Mouse (Mus musculus): ENCODE measurements around the gene Rab1b. TPM values are rescaled to one million over a fixed set of nuclear protein-coding genes. Genes with fewer than 3 reads are reported as not detected.
"Not testable (repeated sequence)": the region's sequence is repeated elsewhere in the genome, so short reads cannot be mapped to it uniquely, and the experiment has no call there.

Gene Rab1b
- total RNA-seq, 2 experiments from 2014 or later, result 179 to 194 TPM

DNA sequence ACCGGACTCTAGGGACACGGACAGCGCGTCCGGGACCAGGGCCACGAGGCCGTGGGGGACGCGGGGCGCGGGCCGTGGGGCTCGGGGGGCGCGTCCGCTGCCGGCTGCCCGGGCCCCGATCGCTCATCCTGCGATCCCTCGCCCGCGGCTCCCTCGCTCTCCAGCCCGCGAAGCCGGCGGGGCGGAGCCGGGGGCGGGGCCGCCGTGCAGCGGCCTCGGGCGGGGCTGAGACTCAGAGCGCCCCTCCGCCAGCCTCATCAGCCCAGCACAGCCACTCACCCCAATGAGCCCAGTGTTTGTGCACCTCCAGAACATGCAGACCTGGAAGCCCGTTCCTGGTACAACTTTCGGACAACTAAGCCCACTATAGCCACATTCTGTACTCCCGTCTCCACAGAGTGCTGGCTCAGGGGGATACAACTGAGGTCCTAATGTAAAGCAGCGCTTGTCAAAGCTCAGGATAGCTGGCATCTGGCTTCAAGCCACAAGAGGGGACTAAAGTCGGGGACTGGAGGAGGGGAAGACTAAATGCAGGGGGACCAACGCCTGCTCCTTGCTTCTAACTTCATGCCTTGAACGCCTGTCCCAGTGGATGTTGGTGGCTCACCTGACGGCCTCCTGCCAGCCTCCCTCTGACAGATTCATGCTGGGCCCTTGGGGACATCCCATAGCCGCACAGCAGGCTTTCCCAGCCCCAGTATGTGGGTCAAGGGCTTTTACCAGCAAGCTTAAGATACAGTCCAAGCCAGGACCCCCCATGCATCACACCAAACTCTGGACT lies 8.3 kb downstream of the Rab1b start, which contains the start of gene Cnih2:
Gene Cnih2 (minus strand): TSS at position 159 of the 781 bp plus-strand sequence.
- DNase-seq (ENCODE audit: low spot score in 2 of 2), result peak; percentile 63 to 67

DNA sequence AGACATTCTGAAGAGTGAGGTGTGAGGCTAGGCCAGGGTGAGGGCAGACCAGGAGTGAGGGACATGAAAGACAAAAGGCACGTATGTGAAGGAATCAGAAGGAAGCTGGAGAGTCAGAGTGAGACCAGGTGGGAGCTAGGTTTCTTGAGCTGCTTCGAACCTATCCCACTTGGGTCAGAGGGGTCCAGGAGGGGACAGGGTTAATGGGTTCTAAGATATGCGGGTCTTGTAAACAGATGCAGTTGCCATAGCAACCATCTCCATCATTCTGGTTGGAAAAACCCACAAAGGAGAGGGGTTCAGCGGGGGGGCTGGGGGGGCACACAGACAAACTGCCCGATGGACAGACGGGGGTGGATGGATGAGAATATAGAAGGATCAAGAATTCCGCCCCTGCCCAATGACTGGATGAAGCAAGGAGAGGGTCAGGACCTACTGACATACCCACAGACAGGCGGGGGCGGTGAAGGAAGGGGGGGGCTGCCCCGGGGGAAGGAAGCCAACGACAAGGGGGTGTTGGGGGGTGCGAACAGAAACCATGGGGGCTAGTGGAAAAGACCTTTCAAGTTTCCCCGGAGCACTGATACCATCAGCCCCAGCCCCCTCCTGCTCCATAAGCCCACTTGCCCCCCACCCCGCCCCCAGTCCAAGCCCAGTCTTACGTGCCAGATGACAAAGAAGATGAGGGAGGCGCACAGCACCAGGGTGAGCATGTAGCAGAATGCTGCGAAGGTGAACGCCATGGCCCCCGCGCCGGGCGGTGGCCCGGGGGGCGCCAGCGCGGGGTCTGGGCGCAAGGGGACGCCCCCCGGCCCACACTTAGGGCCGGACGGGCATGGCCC lies 9.1 kb downstream of the Rab1b start:
- no peak for DNase-seq (ENCODE audit: low spot score in 2 of 2)

DNA sequence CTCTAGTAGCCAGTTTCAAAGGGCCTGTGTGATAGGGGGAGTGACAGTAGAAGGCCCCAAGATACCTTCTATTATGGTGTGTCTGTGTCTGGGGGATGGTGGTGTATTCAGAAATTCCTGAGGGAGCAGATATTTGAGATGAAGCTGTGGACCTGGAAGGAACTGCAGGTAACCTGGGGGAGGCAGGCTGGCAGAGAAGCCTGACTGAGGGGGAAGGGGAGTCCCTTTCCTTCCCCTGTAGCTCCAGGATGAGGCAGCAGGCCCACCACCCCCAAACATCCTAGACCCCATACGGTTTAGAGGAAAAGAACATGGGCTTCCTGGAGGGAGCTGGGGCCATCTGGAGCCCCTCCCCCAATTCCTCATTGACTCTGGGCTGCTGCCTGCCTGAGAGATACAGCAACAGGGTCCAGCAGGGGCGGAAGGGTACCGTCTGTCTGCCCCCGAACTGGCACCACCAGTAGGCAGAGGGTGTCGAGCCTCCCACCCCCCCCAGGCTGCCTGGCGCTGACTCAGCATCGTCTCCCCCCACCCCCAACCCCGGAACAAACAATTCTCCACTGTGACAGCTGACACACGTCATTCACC lies 10.9 kb downstream of the Rab1b start:
- no peak for DNase-seq (ENCODE audit: low spot score in 2 of 2)

DNA sequence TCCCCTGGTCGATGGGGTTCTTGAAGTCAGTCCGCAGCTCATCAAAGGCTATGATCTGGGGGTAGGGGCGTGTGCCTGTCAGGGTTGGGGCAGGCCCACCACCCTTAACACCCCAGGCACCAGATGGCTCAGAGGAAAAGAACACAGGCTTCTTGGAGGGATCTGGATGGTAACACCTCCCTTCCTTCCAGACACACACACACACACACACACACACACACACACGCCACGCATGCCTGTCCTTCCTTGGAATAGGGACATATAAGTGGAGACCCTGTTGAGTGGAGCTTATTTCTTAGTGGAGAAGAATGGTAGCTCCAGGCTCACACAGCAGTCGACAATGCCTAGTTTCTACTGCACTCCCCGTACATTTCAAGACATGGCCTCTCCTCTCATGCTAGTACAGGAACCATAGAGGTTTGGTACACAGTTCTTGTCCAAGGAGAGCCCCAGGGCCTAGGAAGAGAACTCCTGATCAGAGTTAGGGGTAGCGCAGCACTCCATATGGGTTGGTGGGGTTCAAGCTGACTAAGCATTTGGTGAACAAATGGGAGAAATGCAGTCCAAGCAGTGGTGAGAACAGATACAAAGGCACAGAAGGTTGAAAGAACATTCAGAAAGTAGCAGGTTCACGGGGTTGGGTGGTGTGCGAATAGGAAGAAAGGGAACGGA lies 12.0 kb downstream of the Rab1b start:
- DNase-seq (ENCODE audit: low spot score in 2 of 2), result no peak

DNA sequence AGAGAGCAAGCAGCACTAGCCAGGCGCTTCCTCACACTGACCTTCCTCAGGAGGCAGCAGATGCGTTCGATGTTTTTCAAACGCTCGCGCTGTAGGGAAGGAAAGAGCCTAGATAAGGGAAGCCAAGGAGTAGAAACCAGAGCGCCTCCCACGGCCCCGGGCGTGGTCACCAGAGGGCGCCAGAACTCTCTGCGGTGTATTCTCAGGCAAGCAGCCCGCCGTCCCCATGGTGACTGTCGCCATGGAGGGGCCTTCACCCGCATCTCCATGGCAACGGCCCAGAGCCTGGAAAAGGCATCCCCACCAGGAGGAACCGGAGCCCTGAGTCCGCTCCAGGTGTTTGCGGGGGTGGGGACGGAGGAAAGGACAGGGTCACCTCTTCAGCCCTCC lies 12.6 kb downstream of the Rab1b start:
- DNase-seq (ENCODE audit: low spot score in 2 of 2), result peak; percentile 89 to 92

DNA sequence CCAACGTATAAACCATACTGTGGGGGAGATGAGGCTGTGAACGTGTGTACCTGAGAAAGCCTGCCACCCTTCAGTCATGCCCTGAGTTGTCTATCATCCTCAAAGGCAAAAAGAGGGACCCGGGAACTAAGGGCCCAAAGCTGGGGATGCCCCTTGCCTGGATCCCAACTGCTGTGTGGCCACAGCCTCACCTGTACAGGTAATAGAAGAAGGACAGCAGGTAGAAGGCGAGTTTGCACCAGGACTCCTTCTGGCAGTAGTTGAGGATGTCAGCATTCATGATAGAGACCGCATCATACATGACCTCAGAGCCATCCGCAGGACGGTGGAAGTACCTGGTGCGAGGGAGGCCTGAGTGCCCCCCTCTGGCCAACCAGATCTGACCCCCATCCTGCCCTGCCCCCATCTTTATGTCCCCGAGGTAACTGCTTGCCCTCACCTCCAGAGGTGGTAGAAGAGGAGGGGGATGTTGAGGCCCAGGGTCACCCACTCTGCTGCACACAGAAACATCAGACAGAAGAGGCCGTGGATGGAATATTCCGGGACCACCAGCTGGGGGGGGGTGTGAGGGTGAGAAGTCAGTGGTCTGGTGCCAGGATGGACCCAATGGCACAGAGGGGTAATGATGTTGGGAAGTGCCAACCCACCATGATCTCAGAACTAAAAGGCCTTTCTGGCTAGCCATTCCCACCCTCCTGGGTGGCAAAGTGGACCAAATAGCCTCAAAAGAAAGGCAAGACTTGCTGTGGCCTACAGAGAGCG lies 13.2 kb downstream of the Rab1b start:
- DNase-seq (ENCODE audit: low spot score in 2 of 2), result no peak

DNA sequence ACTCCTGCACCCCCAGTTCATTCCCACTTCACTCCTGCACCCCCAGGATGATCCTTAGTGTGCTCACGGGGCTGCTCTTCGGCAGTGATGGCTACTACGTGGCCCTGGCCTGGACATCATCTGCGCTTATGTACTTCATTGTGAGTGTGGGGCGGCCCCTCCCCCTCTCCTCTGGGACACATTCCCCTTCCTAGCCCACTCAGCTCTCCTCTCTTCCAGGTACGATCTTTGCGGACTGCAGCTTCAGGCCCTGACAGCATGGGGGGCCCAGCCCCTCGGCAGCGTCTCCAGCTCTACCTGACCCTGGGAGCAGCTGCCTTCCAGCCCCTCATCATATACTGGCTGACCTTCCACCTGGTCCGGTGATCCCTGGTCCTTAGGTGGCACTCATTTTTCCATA lies 14.8 kb downstream of the Rab1b start:
- DNase-seq (ENCODE audit: low spot score in 2 of 2), result no peak

DNA sequence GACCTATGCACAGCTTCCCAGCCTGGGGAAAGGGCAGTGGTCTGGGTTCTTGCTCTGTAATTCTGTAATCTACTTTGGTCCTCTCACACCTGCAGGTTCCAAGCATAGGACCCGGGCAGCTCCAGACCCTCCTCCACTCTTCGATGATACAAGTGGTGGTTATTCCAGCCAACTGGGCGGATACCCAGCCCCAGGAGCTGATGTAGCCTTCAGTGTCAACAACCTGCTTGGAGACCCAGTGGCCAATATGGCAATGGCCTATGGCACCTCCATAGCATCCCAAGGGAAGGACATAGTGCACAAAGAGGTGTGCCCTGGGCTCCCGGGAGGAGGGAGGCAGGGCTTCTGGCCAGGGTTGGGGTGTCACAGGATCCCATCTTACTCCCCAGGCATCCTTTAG lies 17.5 kb downstream of the Rab1b start:
- DNase-seq (ENCODE audit: low spot score in 2 of 2), result no peak

DNA sequence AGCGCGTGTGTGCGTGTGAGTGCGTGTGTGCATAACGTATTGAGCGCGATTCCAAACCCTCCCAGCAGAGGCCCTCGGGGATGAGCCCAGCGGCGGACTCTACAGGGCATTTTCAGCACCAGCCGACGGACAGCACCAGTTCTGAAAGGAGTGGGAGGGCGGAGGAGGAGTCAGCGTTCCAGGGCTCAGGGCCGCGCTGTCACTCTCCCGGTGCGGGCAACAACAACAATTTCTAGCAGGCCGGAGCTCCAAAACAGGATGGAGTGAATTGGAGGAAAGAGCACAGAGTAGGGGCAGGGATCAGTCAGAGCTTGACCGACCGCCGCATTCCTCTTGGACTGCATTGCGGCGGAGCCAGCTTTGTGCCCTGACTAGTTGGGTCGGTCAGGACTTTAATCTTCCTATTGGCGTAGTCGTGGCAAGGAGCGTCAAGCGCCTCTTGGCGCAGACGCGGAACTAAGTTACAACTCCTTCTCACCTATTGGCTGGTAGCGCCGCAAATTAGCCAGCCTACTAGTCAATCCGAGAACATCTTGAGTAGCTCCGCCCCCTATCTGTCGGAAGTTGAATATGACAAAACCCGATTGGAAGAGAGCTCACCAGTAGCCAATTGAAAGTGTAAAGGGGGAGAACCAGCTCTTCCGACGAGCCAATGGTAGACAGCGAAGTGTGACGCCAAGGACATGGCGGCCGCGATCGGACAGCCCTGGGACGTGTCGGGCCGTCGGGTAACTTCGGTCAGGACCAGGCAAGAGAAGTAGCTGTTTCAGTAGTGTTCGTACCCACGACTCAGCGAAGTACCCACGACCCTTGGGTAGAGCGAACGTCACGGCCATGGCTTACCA lies 18.8 kb downstream of the Rab1b start, which contains the start of gene Yif1a:
Gene Yif1a (plus strand): TSS at position 655 of the 845 bp plus-strand sequence.
- DNase-seq (ENCODE audit: low spot score in 2 of 2), result peak; percentile 89 to 90

DNA sequence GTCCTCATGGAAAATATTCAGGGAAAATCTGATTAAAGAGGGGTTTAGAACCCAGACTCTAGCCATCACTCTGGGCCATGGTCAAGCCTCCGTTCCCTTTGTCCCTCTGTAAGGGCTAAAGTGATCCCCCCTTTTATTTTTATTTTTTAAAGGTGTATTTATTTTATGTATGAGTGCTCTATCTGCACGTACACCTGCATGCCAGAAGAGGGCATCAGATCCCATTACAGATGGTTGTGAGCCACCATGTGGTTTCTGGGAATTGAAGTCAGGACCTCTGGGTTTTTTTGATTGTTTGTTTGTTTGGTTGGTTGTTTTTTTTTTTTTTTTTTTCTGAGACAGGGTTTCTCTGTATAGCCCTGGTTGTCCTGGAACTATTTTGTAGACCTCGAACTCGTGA lies 20.3 kb downstream of the Rab1b start:
- not testable (repeated sequence) for DNase-seq (ENCODE audit: low spot score in 2 of 2)

DNA sequence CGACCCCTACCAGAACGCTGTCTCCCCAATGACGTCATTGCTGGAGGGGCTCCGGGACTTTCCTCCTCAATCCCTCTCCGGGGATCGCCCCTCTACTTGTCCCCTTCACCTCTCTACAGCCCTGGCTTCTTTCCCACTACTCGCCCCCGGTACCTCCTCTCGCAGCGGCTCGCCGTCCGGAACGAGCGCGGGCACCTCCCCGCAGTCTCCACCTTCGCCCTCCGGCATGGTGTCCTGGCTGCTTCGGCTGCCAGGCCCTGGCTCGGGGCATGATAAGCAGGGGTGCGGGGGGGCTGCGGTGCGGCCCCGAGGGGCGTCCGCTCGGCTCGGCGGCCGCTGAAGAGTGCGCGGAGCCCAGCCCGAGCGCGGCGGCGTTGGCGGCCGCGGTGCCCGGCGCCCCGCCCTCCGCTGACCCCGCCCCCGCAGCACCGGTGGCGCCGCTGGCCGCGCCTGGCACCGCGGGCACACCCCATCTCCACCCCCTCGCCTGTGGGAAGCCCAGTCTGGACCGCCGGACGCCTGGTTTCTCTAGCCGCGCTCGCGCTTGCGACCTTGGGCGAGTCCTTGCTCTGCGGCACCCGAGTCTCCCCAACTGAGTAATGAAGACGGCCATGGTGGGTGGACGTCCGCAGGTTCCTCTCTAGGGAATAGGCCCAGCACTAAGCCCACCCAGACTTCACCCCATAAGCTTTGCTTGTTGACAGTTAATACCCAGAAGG lies 21.6 kb downstream of the Rab1b start, which contains the start of gene Tmem151a:
Gene Tmem151a (minus strand): TSS at position 387 of the 719 bp plus-strand sequence.
- DNase-seq (ENCODE audit: low spot score in 2 of 2), result peak; percentile 56

DNA sequence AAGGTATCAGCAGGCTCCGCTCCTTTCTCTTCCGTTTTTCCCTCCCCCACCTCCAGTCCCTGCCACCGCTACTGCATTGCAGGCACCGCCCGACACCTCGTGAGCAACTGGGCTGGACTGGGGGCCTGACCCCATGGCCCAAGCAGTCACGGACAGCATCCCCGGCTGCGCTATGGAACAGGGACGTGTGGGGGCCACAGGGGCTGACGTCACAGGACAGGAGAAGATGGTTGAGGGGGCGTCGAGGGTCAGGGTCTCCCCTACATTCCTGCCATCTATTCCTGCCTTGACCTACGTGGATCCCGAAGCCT lies 22.1 kb downstream of the Rab1b start:
- DNase-seq (ENCODE audit: low spot score in 2 of 2), result no peak

DNA sequence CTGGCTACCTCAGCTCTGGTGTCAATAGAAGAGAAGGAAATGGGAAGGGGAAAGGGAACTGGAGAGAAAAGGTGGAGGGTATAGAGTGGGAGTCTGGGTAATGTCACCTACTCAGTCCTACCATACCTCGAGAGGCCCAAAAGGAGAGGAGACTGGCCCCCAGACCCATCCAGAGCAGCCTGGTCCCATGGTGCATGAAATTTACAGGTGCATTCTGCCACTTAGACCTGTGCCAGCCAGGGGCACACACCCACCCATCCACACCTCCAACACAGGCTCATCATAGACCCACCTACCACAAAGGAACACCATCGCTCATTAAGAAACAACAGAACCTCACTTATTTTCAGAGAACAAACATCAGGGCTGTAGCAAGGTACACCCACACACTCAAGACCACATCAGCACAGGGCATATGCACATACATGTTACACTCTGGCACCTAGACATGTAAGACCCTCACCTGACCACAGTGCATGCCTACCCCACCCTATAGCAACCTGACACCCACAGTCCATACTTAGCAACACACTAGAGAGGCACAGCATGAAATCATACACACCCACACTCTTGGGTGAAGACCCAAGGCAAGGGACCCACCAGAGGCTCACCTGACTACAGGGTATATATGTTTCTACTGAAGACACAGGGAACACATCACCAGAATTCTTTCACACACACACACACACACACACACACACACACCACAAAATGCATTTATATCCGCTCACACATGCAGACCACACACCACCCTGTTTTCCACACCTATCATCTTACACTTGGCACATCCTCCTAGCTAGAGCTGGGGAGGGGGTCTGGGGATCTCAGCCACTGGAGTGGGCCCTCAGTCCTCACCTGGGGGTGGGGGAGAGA lies 22.7 kb downstream of the Rab1b start:
- DNase-seq (ENCODE audit: low spot score in 2 of 2), result no peak

DNA sequence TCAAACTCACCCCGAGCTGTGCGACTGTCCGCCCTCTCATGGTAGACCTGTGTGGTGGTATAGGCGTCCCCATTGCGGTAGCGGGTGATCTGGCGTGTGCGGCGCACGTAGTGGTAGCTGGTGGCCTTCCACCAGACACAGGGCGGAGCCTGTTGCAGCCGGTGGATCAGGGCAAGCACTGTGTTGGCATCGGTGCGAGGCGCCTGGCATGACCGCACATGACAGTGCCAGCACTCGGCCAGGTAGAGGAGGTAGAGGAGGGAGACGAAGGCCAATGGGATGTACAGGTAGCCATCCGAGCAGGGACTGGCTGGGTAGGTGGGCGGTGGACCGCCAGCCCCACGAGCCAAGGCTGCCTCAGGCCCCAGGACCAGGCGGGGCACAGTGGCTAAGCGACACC lies 24.3 kb downstream of the Rab1b start:
- no peak for DNase-seq (ENCODE audit: low spot score in 2 of 2)

DNA sequence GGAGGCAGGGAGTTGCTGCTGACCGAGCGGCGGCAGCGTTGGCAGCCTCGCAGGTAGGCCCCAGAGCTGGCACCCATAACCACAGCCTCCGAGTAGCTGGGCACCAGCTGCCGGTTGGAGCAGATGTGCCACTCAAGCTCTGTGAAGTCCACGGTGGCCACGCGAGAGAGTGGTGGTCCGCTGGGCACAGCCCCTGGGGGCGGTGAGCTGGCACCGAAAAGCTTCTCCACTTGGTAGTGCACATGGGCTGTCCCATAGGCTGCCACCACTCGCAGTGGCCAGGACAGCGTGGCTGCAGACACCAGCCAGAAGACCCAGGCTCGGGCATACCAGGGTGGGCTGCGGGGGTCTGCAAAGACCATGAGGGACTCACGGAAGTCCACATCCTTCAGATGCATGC lies 24.9 kb downstream of the Rab1b start:
- DNase-seq (ENCODE audit: low spot score in 2 of 2), result no peak

DNA sequence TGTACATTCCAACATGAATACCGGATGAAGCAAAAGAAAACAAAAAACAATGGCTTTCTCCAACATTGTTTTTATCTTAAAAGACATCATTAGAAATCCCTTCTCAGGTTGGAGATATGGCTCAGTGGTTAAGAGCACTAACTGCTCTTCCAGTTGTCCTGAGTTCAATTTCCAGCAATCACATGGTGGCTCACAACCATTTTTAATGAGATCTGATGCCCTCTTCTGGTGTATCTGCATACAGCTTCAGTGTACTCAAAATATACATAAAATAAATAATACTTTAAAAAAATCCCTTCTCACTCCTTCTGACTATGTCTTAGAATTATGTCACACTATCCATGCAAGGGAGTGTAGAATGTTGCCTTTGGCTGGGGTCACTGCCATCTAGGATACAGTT lies 27.6 kb downstream of the Rab1b start:
- DNase-seq (ENCODE audit: low spot score in 2 of 2), result no peak

DNA sequence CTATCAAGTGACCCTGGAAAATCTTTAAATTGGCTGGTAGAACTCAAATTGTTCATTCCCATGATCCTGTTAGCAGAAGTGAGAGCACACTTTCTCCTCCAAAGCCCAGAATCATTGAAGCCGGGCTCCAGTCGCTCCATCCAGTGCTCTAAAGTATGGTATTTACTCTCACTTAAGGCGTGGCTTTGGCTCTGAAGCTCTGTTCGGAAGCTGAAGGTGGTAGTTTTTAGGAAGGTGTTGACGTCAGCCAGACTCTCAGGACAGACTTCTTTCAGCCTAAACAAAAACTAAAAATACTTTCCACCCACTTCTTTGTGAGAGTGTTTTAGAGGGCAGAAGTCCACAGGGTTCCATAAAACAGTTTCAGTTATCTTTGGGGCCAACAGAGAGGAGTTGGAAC lies 33.4 kb downstream of the Rab1b start:
- no peak for DNase-seq (ENCODE audit: low spot score in 2 of 2)

DNA sequence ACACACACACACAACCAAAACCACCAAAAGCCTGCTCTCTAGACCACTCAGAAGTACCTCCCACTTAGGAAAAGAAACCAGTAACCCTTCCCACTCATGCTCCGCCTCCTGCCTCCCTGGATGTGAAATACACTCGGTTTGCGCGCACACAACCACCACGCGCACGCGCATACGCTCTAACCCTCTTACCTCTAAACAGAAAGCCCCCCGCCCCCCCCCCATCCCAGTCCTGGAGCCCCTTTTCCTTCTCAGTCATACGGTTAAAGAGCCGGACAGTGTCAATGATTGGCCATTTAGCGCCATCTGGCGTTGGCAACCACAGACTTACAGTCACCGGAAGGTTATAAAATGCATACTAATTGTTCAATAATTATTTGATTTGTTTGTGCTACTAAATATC lies 33.8 kb downstream of the Rab1b start:
- DNase-seq (ENCODE audit: low spot score in 2 of 2), result peak; percentile 42 to 69
